ENCODE assay signal across 16 mouse cellular contexts in the genomic region with DNA sequence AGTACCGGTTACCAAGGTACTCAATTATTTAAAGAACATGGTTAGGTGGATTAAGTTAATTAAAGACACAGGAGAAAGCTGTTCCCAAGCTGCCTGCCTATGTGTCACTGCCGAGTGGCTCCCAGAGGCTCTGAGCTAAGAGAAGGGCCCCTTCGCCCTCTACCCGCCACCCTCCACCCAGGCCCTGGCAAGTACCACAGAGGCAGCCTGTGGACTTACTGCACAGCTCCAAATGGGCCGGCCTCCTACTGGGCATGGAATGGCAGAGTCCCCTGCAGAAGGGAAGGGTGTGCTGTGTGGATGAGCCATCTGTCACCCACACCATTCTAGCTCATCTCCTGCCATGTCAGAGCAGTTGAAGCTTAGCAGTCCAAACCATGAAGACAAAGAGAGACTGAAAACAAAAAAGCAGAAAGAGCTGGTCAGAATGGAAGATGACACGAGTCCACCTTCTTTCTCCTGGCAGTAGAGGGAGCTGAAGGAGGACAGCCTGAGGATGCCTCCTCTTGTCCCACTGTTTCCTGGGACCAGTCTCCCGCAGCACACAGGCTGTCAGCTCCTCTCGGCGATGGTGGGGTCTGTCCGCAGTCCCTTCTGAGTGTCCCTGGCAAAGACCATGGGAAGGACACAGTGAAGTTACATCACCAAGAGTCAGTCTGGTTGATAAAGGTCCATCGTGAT. TPM values are rescaled to one million over a fixed set of nuclear protein-coding genes. Genes with fewer than 3 reads are reported as not detected.
DNase-seq lines count a peak whose midpoint lies in the region; ATAC-seq and TF ChIP-seq lines count a peak whose summit lies in the region.
"Had no signal": no experiment of that assay in that cellular context is flagged by ENCODE, and none has a peak within 500 bp of the region (broad histone marks: within the 10 kb centered on the region; RNA-seq: fewer than 3 reads in every experiment).

No protein-coding gene starts in this region.

- no peaks in the 10 kb centered on the region for H3K36me3 ChIP-seq in forebrain, embryonic 16.5 days (ENCODE audit: control insufficient read depth, insufficient read depth)
- H3K36me3 ChIP-seq in forebrain, embryonic 15.5 days: no peaks in the 10 kb centered on the region
- no peaks in the 10 kb centered on the region for H3K36me3 ChIP-seq in heart, adult 2 months (ENCODE audit: control insufficient read depth, insufficient read depth, low read length)
- H3K36me3 ChIP-seq: heart, embryonic 10.5 days; liver, embryonic 13.5 days had no signal

- no peak for TF ChIP-seq EP300 in heart, adult 2 months (IDR thresholded peaks at IDR 0.05; ENCODE audit: insufficient read depth, low read depth, low read length)

- DNase-seq in left cerebral cortex, adult 2 months (ENCODE audit: extremely low spot score in 1 of 2, low spot score in 2 of 2): peak in 1 of 2 experiments; percentile 48
- no peak for DNase-seq in left cerebral cortex, adult 9 months (ENCODE audit: low spot score in 2 of 2)
- peak; percentile 92 to 94 for DNase-seq in cerebellum, postnatal 25 days
- no peak for DNase-seq in heart, adult 2 months
- DNase-seq in ovary, postnatal 36 days (ENCODE audit: low spot score): no peak
- DNase-seq: gastrocnemius, postnatal 10 days; heart, postnatal 36 days; kidney, postnatal 10 days; liver, embryonic 13.5 days; lung, postnatal 14 days; right cerebral cortex, postnatal 4 days; thymus, postnatal 25 days had no signal

- ATAC-seq in forebrain, embryonic 16.5 days: 0 out of 2 replicates have a peak, but pooled peaks have one; percentile 47
- ATAC-seq in forebrain, embryonic 15.5 days (replicated peaks): no peak
- ATAC-seq in cerebellum, adult (ENCODE audit: insufficient number of reproducible peaks, low FRiP score, low TSS enrichment): peak; percentile 87

- no peak overlapping the region for H3K4me3 ChIP-seq in forebrain, embryonic 16.5 days (replicated peaks; ENCODE audit: low read length)
- H3K4me3 ChIP-seq in forebrain, embryonic 15.5 days: no peak overlapping the region
- H3K4me3 ChIP-seq in left cerebral cortex, adult 2 months: no peak overlapping the region
- H3K4me3 ChIP-seq in heart, adult 2 months: no peak overlapping the region
- H3K4me3 ChIP-seq: heart, embryonic 10.5 days; liver, embryonic 13.5 days had no signal

- H3K79me2 ChIP-seq in heart, adult 2 months (replicated peaks; ENCODE audit: control insufficient read depth, insufficient read depth, low read length): no peaks in the 10 kb centered on the region

- no peak overlapping the region for H3K9ac ChIP-seq in forebrain, embryonic 16.5 days (replicated peaks; ENCODE audit: low read depth, low read length)
- no peak overlapping the region for H3K9ac ChIP-seq in forebrain, embryonic 15.5 days (replicated peaks)
- H3K9ac ChIP-seq in heart, adult 2 months (ENCODE audit: low read depth, low read length): no peak overlapping the region
- H3K9ac ChIP-seq: liver, embryonic 13.5 days had no signal

- H3K27ac ChIP-seq in forebrain, embryonic 16.5 days (ENCODE audit: low read length): no peak overlapping the region
- H3K27ac ChIP-seq in forebrain, embryonic 15.5 days (replicated peaks): no peak overlapping the region
- peak overlapping the region; percentile 45; the same call in 1 of the 2 replicates for H3K27ac ChIP-seq in left cerebral cortex, adult 2 months
- no peak overlapping the region for H3K27ac ChIP-seq in heart, adult 2 months
- H3K27ac ChIP-seq: heart, embryonic 10.5 days; liver, embryonic 13.5 days had no signal

- TF ChIP-seq CTCF in left cerebral cortex, adult 2 months (IDR thresholded peaks at IDR 0.05): no peak; the same call in 1 of the 2 replicates
- TF ChIP-seq CTCF in heart, adult 2 months (IDR thresholded peaks at IDR 0.05): no peak

- intact Hi-C loops in left cerebral cortex, adult 2 months (cut with DNase I): no loop called here
- intact Hi-C loops in heart, adult 2 months (cut with DNase I): no loop called here

- TF ChIP-seq POLR2A in heart, adult 2 months (IDR thresholded peaks at IDR 0.05; ENCODE audit: insufficient read depth, low read depth, low read length): no peak

- WGBS in forebrain, embryonic 16.5 days: 76% methylated on average over 11 of the region's 11 CpGs
- WGBS in forebrain, embryonic 15.5 days: 76% methylated on average over 11 of the region's 11 CpGs
- 72% methylated on average over 11 of the region's 11 CpGs for WGBS in heart, adult 2 months

- H3K4me2 ChIP-seq in forebrain, embryonic 16.5 days (ENCODE audit: low read length): no peak overlapping the region
- no peak overlapping the region for H3K4me2 ChIP-seq in forebrain, embryonic 15.5 days (replicated peaks)
- H3K4me2 ChIP-seq: liver, embryonic 13.5 days had no signal

- 0 out of 2 replicates have a peak, but pooled peaks cover 3% of the 10 kb centered on the region for H3K4me1 ChIP-seq in forebrain, embryonic 16.5 days (replicated peaks; ENCODE audit: control insufficient read depth, insufficient read depth, low read length)
- H3K4me1 ChIP-seq in forebrain, embryonic 15.5 days: 0 out of 2 replicates have a peak, but pooled peaks cover 3% of the 10 kb centered on the region
- H3K4me1 ChIP-seq in heart, adult 2 months (ENCODE audit: control insufficient read depth, insufficient read depth, low read length): no peaks in the 10 kb centered on the region; the same call in 1 of the 2 replicates
- H3K4me1 ChIP-seq: heart, embryonic 10.5 days; liver, embryonic 13.5 days had no signal

- no peaks in the 10 kb centered on the region for H3K27me3 ChIP-seq in forebrain, embryonic 16.5 days (replicated peaks; ENCODE audit: control insufficient read depth, insufficient read depth, low read length)
- no peaks in the 10 kb centered on the region for H3K27me3 ChIP-seq in forebrain, embryonic 15.5 days
- no peaks in the 10 kb centered on the region for H3K27me3 ChIP-seq in heart, adult 2 months (ENCODE audit: control insufficient read depth, insufficient read depth, low read length)

- H3K9me3 ChIP-seq in forebrain, embryonic 16.5 days (ENCODE audit: control insufficient read depth, low read length): no peaks in the 10 kb centered on the region
- no peaks in the 10 kb centered on the region for H3K9me3 ChIP-seq in forebrain, embryonic 15.5 days
- H3K9me3 ChIP-seq: heart, embryonic 10.5 days; liver, embryonic 13.5 days had no signal

RNA-seq across cellular contexts. Expression of a gene that starts 11.5 kb away (rescaled TPM):
- 18.7 and 20.5 TPM in 2 replicates for polyA plus RNA-seq in forebrain, embryonic 16.5 days (2015; fragmentation: Nextera tagmentation; extraction: Ambion mirVana)
- 12.0 and 14.4 TPM in 2 replicates for polyA plus RNA-seq in forebrain, embryonic 15.5 days (2015; fragmentation: Nextera tagmentation; extraction: Ambion mirVana)
- total RNA-seq in left cerebral cortex, adult 2 months (2021): 10 to 100 TPM; 90.0 to 91.1 TPM
- under 1 TPM in 1 of 2 experiments, not detected in 1; 0.31 TPM for total RNA-seq in heart, adult 2 months (2021)
- 0.32 and 0.78 TPM in 2 replicates for polyA plus RNA-seq in heart, adult 2 months (2012; rRNA removed)

Comparison
In these comparisons a context has a peak if more than half of its experiments do, and no peak if none do; other contexts are left out.
1. DNase-seq: peak in cerebellum, postnatal 25 days (2 of 2); none in left cerebral cortex, adult 9 months (0 of 2), heart, adult 2 months (0 of 2) and ovary, postnatal 36 days (single experiment).